Mouse (Mus musculus): ENCODE data around the gene Olfr1223. TPM values are rescaled to one million over a fixed set of nuclear protein-coding genes. Genes with fewer than 3 reads are reported as not detected.

The Olfr1223 gene
- polyA plus RNA-seq, 1 experiment = not detected

DNA sequence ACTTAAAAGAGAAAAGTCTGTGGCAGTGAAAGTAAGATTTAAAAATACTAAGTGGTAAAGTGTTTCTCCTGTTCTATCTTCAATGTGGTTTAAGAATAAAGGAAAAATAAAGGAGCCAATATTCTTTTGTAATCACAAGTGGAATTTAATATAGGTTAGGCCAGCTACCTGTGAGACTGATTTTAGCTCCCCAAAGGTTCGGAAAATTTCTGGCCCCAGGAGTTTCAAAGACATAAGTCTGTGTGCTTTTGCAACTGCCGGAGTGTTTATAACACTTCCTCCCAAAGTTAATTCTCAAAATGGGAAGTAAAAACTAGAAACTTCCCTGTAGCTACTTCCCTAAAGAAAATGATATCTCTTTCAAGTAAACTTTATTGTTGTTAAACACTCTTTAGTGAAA lies 34.2 kb downstream of the Olfr1223 start, which contains the start of gene Olfr1221:
Gene Olfr1221, minus strand, starts transcription at position 101 of the 400 bp plus-strand sequence.
- no peak for DNase-seq (ENCODE audit: low read depth in 1 of 2, low spot score in 2 of 2)
- no peaks in the 10 kb centered on the region for H3K36me3 ChIP-seq (ENCODE audit: control insufficient read depth, insufficient read depth, low read length)
- H3K4me1 ChIP-seq (ENCODE audit: control insufficient read depth, insufficient read depth, insufficient read length) = no peaks in the 10 kb centered on the region
- H3K27ac ChIP-seq (ENCODE audit: insufficient read depth, low read length) = no peak within 1 kb of the TSS
- 18% methylated on average over 2 of the region's 2 CpGs for WGBS
- H3K4me3 ChIP-seq (ENCODE audit: extremely low read depth, insufficient read depth, insufficient read length) = no peak within 1 kb of the TSS
- TF ChIP-seq CTCF (IDR thresholded peaks at IDR 0.05; ENCODE audit: extremely low read depth, insufficient read depth, insufficient read length, insufficient replicate concordance) (no peak), POLR2A (IDR thresholded peaks at IDR 0.05; ENCODE audit: low read depth, low read length) (no peak)
- no peaks in the 10 kb centered on the region for H3K27me3 ChIP-seq (ENCODE audit: control insufficient read depth, insufficient read depth, low read length)

DNA sequence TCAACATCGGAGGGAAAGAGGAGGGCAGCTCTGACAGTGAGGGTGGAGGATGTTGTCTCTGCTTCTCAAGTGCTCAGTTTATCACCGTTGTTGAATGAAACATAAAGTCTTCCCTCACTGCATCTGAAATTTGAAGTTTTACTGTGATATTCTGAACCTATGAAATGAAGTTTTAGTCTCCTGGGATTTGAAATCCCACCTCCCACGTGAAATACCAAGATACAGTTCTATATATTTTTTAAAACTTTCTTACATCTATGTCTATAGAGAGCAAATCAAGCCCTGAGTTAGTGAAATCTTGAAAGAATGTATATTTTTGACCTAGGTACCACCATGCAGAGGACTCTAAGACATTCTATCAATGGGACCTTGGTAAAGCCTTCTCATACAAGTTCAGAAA lies 44.6 kb downstream of the Olfr1223 start, which contains the start of gene Olfr1220:
Gene Olfr1220, minus strand, starts transcription at position 101 of the 400 bp plus-strand sequence.
- 74% methylated on average over 3 of the region's 3 CpGs for WGBS
- TF ChIP-seq POLR2A (IDR thresholded peaks at IDR 0.05; ENCODE audit: low read depth, low read length) = no peak
- no peak for TF ChIP-seq CTCF (IDR thresholded peaks at IDR 0.05; ENCODE audit: extremely low read depth, insufficient read depth, insufficient read length, insufficient replicate concordance)

DNA sequence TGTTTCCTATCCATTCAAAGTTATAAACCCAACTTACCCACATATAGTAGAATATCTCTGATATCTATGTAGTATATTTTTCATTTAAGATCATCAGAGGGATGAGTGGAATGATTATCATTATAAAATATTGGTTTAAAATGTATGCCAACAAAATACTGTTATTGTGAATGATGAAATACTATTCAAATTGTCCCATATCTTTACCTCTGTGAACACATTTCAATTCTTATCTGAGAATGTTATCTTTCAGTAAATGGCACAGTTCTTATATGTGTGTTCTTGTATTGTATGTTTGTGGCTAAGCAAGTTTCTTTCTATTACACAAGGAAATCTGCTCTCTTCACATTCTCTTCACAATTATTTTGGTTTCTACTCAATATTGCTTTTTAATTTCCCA lies 45.7 kb downstream of the Olfr1223 start:
- H3K4me1 ChIP-seq (ENCODE audit: control insufficient read depth, insufficient read depth, insufficient read length) = no peaks in the 10 kb centered on the region
- TF ChIP-seq CTCF (IDR thresholded peaks at IDR 0.05; ENCODE audit: extremely low read depth, insufficient read depth, insufficient read length, insufficient replicate concordance) (no peak), POLR2A (IDR thresholded peaks at IDR 0.05; ENCODE audit: low read depth, low read length) (no peak)
- no peak overlapping the region for H3K27ac ChIP-seq (ENCODE audit: insufficient read depth, low read length)
- DNase-seq (ENCODE audit: low read depth in 1 of 2, low spot score in 2 of 2) = no peak
- H3K4me3 ChIP-seq (ENCODE audit: extremely low read depth, insufficient read depth, insufficient read length) = no peak overlapping the region
- no peaks in the 10 kb centered on the region for H3K36me3 ChIP-seq (ENCODE audit: control insufficient read depth, insufficient read depth, low read length)
- no peaks in the 10 kb centered on the region for H3K27me3 ChIP-seq (ENCODE audit: control insufficient read depth, insufficient read depth, low read length)

More for the DNA sequence above, 44.6 kb downstream of the Olfr1223 start, which contains the start of gene Olfr1220:
- H3K27ac ChIP-seq (ENCODE audit: insufficient read depth, low read length) = no peak within 1 kb of the TSS
- DNase-seq (ENCODE audit: low read depth in 1 of 2, low spot score in 2 of 2) = no peak
- H3K27me3 ChIP-seq (ENCODE audit: control insufficient read depth, insufficient read depth, low read length) = no peaks in the 10 kb centered on the region
- no peaks in the 10 kb centered on the region for H3K36me3 ChIP-seq (ENCODE audit: control insufficient read depth, insufficient read depth, low read length)
- H3K4me3 ChIP-seq (ENCODE audit: extremely low read depth, insufficient read depth, insufficient read length) = no peak within 1 kb of the TSS
- H3K4me1 ChIP-seq (ENCODE audit: control insufficient read depth, insufficient read depth, insufficient read length) = no peaks in the 10 kb centered on the region

DNA sequence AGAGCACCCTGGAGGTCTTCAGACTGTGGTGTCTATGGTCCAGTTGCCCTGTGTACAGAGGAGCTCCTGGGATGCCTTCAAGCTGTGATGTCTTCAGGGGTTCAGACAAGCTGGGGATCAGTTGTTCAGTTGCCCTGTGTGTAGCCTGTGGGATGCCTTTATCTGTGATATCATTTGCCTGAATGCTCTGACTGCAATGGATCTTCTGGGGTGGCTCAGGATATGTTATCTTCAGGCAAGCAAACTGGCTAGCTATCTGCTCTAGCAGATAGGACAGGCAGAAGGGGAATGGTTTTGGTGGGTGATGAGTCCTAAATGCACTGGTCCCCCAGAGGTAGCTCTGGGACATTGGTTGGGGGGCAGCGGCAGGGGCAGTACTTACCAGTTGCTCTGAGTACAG lies 57.5 kb downstream of the Olfr1223 start:
- Histone ChIP-seq H3K36me3 (ENCODE audit: control insufficient read depth, insufficient read depth, low read length) (no peaks in the 10 kb centered on the region), H3K27me3 (ENCODE audit: control insufficient read depth, insufficient read depth, low read length) (no peaks in the 10 kb centered on the region), H3K4me1 (ENCODE audit: control insufficient read depth, insufficient read depth, insufficient read length) (no peaks in the 10 kb centered on the region), H3K4me3 (ENCODE audit: extremely low read depth, insufficient read depth, insufficient read length) (no peak overlapping the region), H3K27ac (ENCODE audit: insufficient read depth, low read length) (no peak overlapping the region)
- no peak for DNase-seq (ENCODE audit: low read depth in 1 of 2, low spot score in 2 of 2)
- WGBS = 93% methylated on average over 1 of the region's 1 CpGs
- TF ChIP-seq CTCF (IDR thresholded peaks at IDR 0.05; ENCODE audit: extremely low read depth, insufficient read depth, insufficient read length, insufficient replicate concordance) (no peak), POLR2A (IDR thresholded peaks at IDR 0.05; ENCODE audit: low read depth, low read length) (no peak)

Other genes with a start within 250 kb of the Olfr1223 start
- not detected in 2 replicates for gene Olfr1208, start 249.2 kb downstream of the Olfr1223 start, polyA plus RNA-seq (2012; rRNA removed)
- not detected in 2 replicates for gene Olfr1209, start 236.4 kb downstream of the Olfr1223 start, polyA plus RNA-seq (2012; rRNA removed)
- gene Olfr1211, start 213.4 kb downstream of the Olfr1223 start, polyA plus RNA-seq (2012; rRNA removed) = not detected in 2 replicates
- gene Olfr1212, start 197.6 kb downstream of the Olfr1223 start, polyA plus RNA-seq (2012; rRNA removed) = not detected in 2 replicates
- not detected in 2 replicates for gene Gm13762, start 171.3 kb downstream of the Olfr1223 start, polyA plus RNA-seq (2012; rRNA removed)
- gene Olfr1214, start 158.9 kb downstream of the Olfr1223 start, polyA plus RNA-seq (2012; rRNA removed) = not detected in 2 replicates
- not detected in 2 replicates for gene Olfr1215, start 144.6 kb downstream of the Olfr1223 start, polyA plus RNA-seq (2012; rRNA removed)
- not detected in 2 replicates for gene Olfr1216, start 133.2 kb downstream of the Olfr1223 start, polyA plus RNA-seq (2012; rRNA removed)
- gene Olfr1217, start 119.5 kb downstream of the Olfr1223 start, polyA plus RNA-seq (2012; rRNA removed) = not detected in 2 replicates
- gene Olfr1218, start 90.4 kb downstream of the Olfr1223 start, polyA plus RNA-seq (2012; rRNA removed) = not detected in 2 replicates
- gene Olfr1219, start 68.0 kb downstream of the Olfr1223 start, polyA plus RNA-seq (2012; rRNA removed) = not detected in 2 replicates
- not detected in 2 replicates for gene Olfr1220, start 44.7 kb downstream of the Olfr1223 start, polyA plus RNA-seq (2012; rRNA removed)
- gene Olfr1221, start 34.3 kb downstream of the Olfr1223 start, polyA plus RNA-seq (2012; rRNA removed) = not detected in 2 replicates
- gene Olfr1222, start 18.5 kb downstream of the Olfr1223 start, polyA plus RNA-seq (2012; rRNA removed) = not detected in 2 replicates
- not detected in 2 replicates for gene Olfr1224-ps1, start 12.5 kb upstream of the Olfr1223 start, polyA plus RNA-seq (2012; rRNA removed)
- gene Olfr1225, start 23.1 kb upstream of the Olfr1223 start, polyA plus RNA-seq (2012; rRNA removed) = not detected in 2 replicates
- gene Olfr1226, start 48.5 kb upstream of the Olfr1223 start, polyA plus RNA-seq (2012; rRNA removed) = not detected in 2 replicates
- gene Olfr1228, start 102.5 kb upstream of the Olfr1223 start, polyA plus RNA-seq (2012; rRNA removed) = not detected in 2 replicates
- gene Olfr1229, start 136.5 kb upstream of the Olfr1223 start, polyA plus RNA-seq (2012; rRNA removed) = not detected in 2 replicates
- not detected in 2 replicates for gene Olfr1230, start 145.7 kb upstream of the Olfr1223 start, polyA plus RNA-seq (2012; rRNA removed)
- gene Olfr1231, start 155.5 kb upstream of the Olfr1223 start, polyA plus RNA-seq (2012; rRNA removed) = not detected in 2 replicates
- not detected in 2 replicates for gene Olfr1232, start 178.1 kb upstream of the Olfr1223 start, polyA plus RNA-seq (2012; rRNA removed)
- gene Olfr1233, start 190.8 kb upstream of the Olfr1223 start, polyA plus RNA-seq (2012; rRNA removed) = not detected in 2 replicates
- not detected in 2 replicates for gene Olfr1234, start 213.3 kb upstream of the Olfr1223 start, polyA plus RNA-seq (2012; rRNA removed)

Data from spleen, adult 2 months (tissue).